Mouse (Mus musculus) heart, embryonic 14.5 days (tissue): ENCODE results near the gene Slc4a2. TPM values are rescaled to one million over a fixed set of nuclear protein-coding genes. Genes with fewer than 3 reads are reported as not detected.

Experiments
- ATAC-seq: fragments of 200-750 bp; cut with Nextera tagmentation; 2 replicates; pipeline ENCODE4 v1.8.0; 2017; ENCODE audit warnings: low read depth, moderate TSS enrichment; ENCODE audit not compliant: insufficient number of reproducible peaks, insufficient read depth, low FRiP score
- H3K27ac ChIP-seq, 2 experiments: fragments of 200-500 bp in 1 of 2; fragments of 300-500 bp in 1 of 2; sonication (generic) in 1 of 2; replicated peaks in 1 of 2; 2 replicates each; pipeline ENCODE4 v1.5.1; 2012 to 2014; ENCODE audit warnings: low read depth in 2 of 2, low read length in 2 of 2, control low read depth in 1 of 2, mild to moderate bottlenecking in 1 of 2, mixed read lengths in 1 of 2; ENCODE audit not compliant: control insufficient read depth in 1 of 2, insufficient read depth in 1 of 2
- H3K27me3 ChIP-seq: fragments of 300-500 bp; sonication (generic); 2 replicates; pipeline ENCODE4 v1.6.1; 2014; ENCODE audit warnings: mild to moderate bottlenecking, low read length, control low read depth; ENCODE audit not compliant: control insufficient read depth, insufficient read depth
- H3K36me3 ChIP-seq: fragments of 300-500 bp; sonication (generic); 2 replicates; pipeline ENCODE4 v1.6.1; 2014; ENCODE audit warnings: mild to moderate bottlenecking, control low read depth, low read length, mixed read lengths; ENCODE audit not compliant: control insufficient read depth, insufficient read depth
- H3K4me1 ChIP-seq, 2 experiments: fragments of 200-500 bp in 1 of 2; fragments of 300-500 bp in 1 of 2; sonication (generic) in 1 of 2; 2 replicates each; pipeline ENCODE4 v1.6.1; 2012 to 2014; ENCODE audit warnings: low read length in 2 of 2, control low read depth in 1 of 2, mixed read lengths in 1 of 2; ENCODE audit not compliant: control insufficient read depth in 2 of 2, insufficient read depth in 2 of 2
- H3K4me2 ChIP-seq: fragments of 300-500 bp; sonication (generic); 2 replicates; pipeline ENCODE4 v1.6.1; 2014; ENCODE audit warnings: mild to moderate bottlenecking, low read length
- H3K4me3 ChIP-seq, 2 experiments: fragments of 200-500 bp in 1 of 2; fragments of 300-500 bp in 1 of 2; sonication (generic) in 1 of 2; 2 replicates each; pipeline ENCODE4 v1.5.1; 2012 to 2014; ENCODE audit warnings: low read length in 2 of 2, mild to moderate bottlenecking in 2 of 2, control low read depth in 1 of 2, low read depth in 1 of 2, moderate library complexity in 1 of 2; ENCODE audit not compliant: control insufficient read depth in 1 of 2, insufficient read depth in 1 of 2
- H3K9ac ChIP-seq: fragments of 300-500 bp; sonication (generic); 2 replicates; pipeline ENCODE4 v1.6.1; 2014; ENCODE audit warnings: mild to moderate bottlenecking, low read length
- H3K9me3 ChIP-seq: fragments of 300-500 bp; sonication (generic); 2 replicates; pipeline ENCODE4 v1.6.1; 2016; ENCODE audit warnings: low read length, control low read depth; ENCODE audit not compliant: control insufficient read depth
- whole genome bisulfite sequencing: fragments of 180-500 bp; shearing (Covaris S2); extraction: QIAGEN DNeasy Blood & Tissue Kit; methylation state at CpG from one replicate; pipeline ENCODE4 v1.1.7; 2014; 5-methylcytosine and 5-hydroxymethylcytosine counted together
- polyA plus RNA-seq: library from polyadenylated mRNA; unstranded; fragments of >200 nt; fragmentation: Nextera tagmentation; extraction: Ambion mirVana; gene quantifications from 2 replicates; pipeline ENCODE4 v1.2.1, GENCODE M21; 2014

Slc4a2 gene
- polyA plus RNA-seq, 1 experiment from 2014 or later: 18.7 TPM

DNA sequence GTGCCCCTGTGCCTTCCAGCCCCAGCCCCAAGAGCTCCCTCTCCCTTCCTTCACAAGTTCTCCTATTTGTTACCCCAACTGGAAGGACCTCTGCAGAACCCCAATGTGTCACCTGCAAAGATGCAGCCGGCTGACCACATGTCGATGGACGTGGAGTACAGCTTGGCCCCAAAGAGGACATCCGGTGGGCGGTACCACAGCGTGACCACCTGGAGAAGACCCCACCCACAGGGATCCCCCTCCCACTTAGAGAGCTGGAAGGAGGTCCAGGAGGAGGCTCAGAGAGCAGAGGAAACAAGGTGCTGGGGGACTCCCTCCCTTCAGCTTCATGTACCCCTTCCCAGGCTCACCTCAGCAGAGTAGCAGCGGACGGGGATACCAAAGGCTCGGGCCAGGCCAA lies 3.3 kb upstream of the Slc4a2 start:
- Histone ChIP-seq H3K4me2 (no peak overlapping the region), H3K4me3 (no peak overlapping the region), H3K9ac (no peak overlapping the region), H3K4me1 (peaks cover 8 to 16% of the 10 kb centered on the region in 2 experiments), H3K9me3 (no peaks in the 10 kb centered on the region), H3K27ac (no peak overlapping the region), H3K27me3 (0 out of 2 replicates have a peak, but pooled peaks cover 2% of the 10 kb centered on the region), H3K36me3 (peaks cover 35% of the 10 kb centered on the region)
- no peak for ATAC-seq
- 89% methylated on average over 9 of the region's 9 CpGs for WGBS

DNA sequence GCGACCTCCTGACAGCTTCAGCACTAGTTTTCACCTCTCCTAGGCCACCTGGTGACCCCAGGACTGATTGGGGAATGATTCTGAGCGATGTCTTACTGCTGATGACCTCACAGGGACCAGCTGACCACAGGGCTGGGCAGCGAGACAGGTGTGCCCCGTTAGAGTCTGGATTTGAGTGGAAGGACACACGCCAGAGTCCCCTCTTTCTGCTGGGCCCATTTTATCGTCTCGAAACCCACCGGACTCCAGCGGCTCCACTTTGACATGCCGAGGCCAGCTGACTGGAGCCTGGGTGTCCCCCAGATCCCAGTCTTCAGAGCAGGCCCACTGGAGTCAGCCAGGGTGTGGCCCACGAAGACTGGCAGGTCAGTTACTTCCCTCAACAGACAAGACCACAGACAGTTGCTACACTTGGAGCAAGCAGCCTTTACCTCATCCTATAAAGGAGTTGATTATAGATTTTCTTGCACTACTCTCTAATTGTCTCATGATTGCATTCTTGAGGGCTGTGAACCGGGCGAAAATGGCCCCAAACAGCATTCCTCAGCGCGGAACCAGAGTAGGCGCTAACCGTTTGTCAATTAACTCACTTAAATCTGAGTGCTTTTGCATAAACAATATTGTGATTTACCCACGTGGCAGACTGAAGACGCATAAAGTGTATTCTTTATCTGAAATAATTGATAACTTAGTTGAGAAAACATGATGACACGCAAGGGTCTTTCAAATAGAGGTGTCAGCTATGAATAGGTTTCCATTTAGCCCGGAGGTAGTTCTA lies 556 bp downstream of the Slc4a2 start:
- Histone ChIP-seq H3K36me3 (peaks cover 24% of the 10 kb centered on the region), H3K27ac (peak overlapping the region; percentile 97), H3K9me3 (no peaks in the 10 kb centered on the region), H3K27me3 (no peaks in the 10 kb centered on the region), H3K4me2 (peak overlapping the region; percentile 94), H3K9ac (peak overlapping the region; percentile 85), H3K4me1 (peaks cover 36 to 49% of the 10 kb centered on the region in 2 experiments), H3K4me3 (peak overlapping the region; percentile 72 to 78)
- no peak; the same call in 1 of the 2 replicates for ATAC-seq
- WGBS: 11% methylated on average over 21 of the region's 21 CpGs

DNA sequence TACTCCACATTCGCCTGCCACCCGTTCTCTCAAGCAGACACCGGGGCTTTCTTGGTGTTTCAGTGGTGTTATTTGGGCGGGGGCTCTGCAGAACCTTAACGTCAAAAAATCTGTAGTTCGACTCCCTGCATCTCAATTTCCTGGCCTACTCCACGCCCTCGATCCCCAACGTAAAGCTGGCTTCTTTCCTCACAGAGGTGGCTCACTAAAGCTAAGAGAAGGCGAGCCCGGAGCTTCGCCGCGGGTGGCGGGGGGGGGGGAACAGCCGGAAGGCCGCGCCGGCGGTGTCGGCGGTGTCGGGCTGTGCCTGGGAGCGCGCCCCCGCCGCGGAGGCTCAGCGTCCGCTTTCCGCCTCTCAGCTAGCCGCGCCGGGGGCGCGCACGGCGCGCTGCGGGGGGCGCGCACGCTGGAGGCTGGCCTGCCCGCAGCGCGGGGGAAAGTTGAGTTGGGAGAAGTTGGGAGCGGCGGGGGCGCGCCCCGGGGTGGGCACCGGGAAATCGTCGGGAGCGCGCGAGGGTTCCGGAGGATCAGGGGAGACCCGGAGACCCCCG lies 1.3 kb downstream of the Slc4a2 start:
- Histone ChIP-seq H3K27ac (peak overlapping the region; percentile 86 to 97), H3K27me3 (no peaks in the 10 kb centered on the region), H3K4me1 (peaks cover 36 to 49% of the 10 kb centered on the region in 2 experiments), H3K36me3 (peaks cover 24% of the 10 kb centered on the region), H3K4me2 (peak overlapping the region; percentile 94), H3K9me3 (no peaks in the 10 kb centered on the region), H3K9ac (peak overlapping the region; percentile 85), H3K4me3 (peak overlapping the region; percentile 72 to 78)
- WGBS: under 1% methylated on average over 57 of the region's 60 CpGs
- ATAC-seq: peak; percentile 22

DNA sequence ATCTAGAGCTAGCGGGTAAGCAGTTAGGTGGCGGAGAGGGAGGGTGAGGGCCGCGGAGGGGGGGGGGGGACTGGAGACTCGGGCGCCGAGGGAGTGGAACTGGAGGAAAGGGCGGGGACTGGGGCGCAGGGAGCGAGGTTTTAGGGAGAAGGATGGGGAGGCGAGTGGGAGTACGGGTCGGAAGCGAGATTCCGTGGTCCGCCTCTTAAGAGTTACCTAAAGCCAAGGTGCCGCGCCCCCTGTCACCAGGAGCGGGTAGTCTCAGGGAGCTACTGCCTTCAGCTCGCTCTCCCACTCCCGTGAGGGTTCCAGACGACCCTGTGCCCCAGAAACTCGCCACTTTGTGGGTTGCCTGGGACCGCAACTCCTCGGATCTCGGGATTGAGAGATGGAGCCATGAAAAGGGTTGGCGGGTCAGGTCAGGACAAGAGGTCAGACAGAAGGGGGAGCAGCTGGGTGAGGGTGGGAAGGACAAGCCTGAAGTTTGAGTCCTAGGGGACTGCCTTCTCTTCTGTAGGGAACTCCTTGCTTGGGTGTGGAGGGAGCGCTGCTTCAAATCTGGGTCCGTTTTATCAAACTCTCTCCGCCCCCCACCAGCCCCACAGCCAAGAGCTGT lies 1.9 kb downstream of the Slc4a2 start:
- Histone ChIP-seq H3K9ac (peak overlapping the region; percentile 85), H3K4me2 (peak overlapping the region; percentile 94), H3K4me1 (peaks cover 36 to 49% of the 10 kb centered on the region in 2 experiments), H3K9me3 (no peaks in the 10 kb centered on the region), H3K36me3 (peaks cover 24% of the 10 kb centered on the region), H3K27ac (peak overlapping the region; percentile 9 to 97; a peak in 3 of 4 replicates), H3K27me3 (no peaks in the 10 kb centered on the region), H3K4me3 (peak overlapping the region; percentile 72 to 78)
- ATAC-seq: no peak
- WGBS: under 1% methylated on average over 26 of the region's 30 CpGs

DNA sequence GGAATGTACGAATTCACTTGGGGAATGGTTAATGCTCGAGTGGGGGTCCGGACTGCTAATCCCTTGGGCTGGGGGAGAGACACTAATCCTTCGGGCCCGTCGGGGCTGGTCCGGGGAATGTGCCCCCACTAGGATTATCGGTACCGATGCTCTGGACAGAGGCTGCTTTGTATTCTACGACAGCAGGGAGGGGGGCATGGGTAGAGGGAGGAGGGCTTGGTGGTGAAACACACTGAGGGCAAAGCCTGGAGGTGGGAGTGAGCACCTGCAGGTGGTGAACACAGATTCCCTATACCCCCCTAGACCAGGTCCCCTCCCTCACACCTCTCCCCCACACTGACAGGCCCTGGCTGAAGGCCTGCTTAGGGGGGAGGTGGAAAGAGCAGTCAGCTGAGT lies 2.4 kb downstream of the Slc4a2 start:
- H3K36me3 ChIP-seq: peaks cover 24% of the 10 kb centered on the region
- WGBS: 4% methylated on average over 10 of the region's 10 CpGs
- H3K4me1 ChIP-seq: peaks cover 36 to 49% of the 10 kb centered on the region in 2 experiments
- H3K27me3 ChIP-seq: no peaks in the 10 kb centered on the region
- no peak for ATAC-seq
- H3K9me3 ChIP-seq: no peaks in the 10 kb centered on the region
- peak overlapping the region; percentile 72 to 78 for H3K4me3 ChIP-seq
- no peak overlapping the region for H3K27ac ChIP-seq
- H3K9ac ChIP-seq: peak overlapping the region; percentile 85
- H3K4me2 ChIP-seq: peak overlapping the region; percentile 94

DNA sequence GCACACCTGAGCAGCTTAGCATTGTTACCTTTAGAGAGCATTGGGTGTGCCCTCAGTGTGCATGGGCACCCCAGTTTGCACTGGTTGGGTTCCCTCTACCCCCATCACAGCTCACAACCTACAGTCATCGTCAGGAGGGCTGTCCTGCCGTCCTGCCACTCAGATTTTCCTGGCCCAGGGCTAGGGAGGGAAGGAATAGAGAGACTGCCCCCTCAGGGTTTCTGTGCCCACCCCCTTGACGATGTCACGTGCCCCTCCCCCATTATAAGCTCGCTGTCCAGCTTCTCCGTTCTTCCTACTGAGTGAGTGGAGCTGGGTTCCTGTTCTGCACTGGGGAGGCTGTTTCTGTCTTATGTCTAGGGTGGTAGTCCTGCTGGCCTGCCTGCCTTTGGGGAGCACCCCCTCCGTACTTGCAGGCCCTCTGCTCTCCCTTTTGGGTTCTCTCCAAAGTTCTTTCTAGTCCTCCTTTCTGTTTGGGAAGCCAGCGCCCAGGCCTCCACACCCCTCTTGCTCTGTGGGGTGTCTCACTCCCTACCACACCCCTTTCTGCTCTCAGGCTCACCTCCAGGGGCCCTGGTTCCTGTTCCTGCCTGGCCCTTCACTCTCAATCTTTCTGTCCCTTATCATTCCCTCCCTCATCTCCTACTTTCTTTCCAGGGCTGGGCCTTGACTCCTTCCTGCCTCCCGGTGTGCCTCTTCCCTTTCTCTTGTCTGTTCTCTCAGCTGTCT lies 3.1 kb downstream of the Slc4a2 start:
- no peak for ATAC-seq
- H3K9me3 ChIP-seq: no peaks in the 10 kb centered on the region
- H3K4me1 ChIP-seq: peaks cover 36 to 49% of the 10 kb centered on the region in 2 experiments
- no peak overlapping the region for H3K27ac ChIP-seq
- peak overlapping the region; percentile 94 for H3K4me2 ChIP-seq
- H3K27me3 ChIP-seq: no peaks in the 10 kb centered on the region
- peak overlapping the region; percentile 85 for H3K9ac ChIP-seq
- peak overlapping the region; percentile 72 to 78 for H3K4me3 ChIP-seq
- 27% methylated on average over 9 of the region's 9 CpGs for whole genome bisulfite sequencing
- peaks cover 26% of the 10 kb centered on the region for H3K36me3 ChIP-seq

- Histone ChIP-seq H3K27ac (no peak overlapping the region), H3K9ac (no peak overlapping the region)
- 34% methylated on average over 12 of the region's 12 CpGs for WGBS
Measured at GRCm38 (mm10) chr5:24427285-24427633, 3.6 kb downstream of the Slc4a2 start.

More at GRCm38 (mm10) chr5:24427285-24427633, 3.6 kb downstream of the Slc4a2 start:
- Histone ChIP-seq H3K36me3 (peaks cover 31% of the 10 kb centered on the region), H3K4me3 (0 out of 4 replicates have a peak overlapping the region, but pooled peaks of 1 of the 2 experiments have one; percentile 72), H3K4me2 (peak overlapping the region; percentile 94), H3K4me1 (peaks cover 36 to 49% of the 10 kb centered on the region in 2 experiments), H3K27me3 (no peaks in the 10 kb centered on the region), H3K9me3 (no peaks in the 10 kb centered on the region)
- ATAC-seq: no peak
